Mouse (Mus musculus): ENCODE data around the gene Hebp2. TPM values are rescaled to one million over a fixed set of nuclear protein-coding genes. Genes with fewer than 3 reads are reported as not detected.

Gene Hebp2
- polyA plus RNA-seq (2012; rRNA removed) (8.2 and 11.7 TPM in 2 replicates), polyA plus RNA-seq (2014; fragmentation: Nextera tagmentation; extraction: Ambion mirVana) (37.0 and 38.4 TPM in 2 replicates)

- Histone ChIP-seq H3K27ac (replicated peaks; ENCODE audit: low read depth, low read length) (0 out of 2 replicates have a peak within 1 kb of the TSS, but pooled peaks have one; percentile 40), H3K27me3 (ENCODE audit: control insufficient read depth, insufficient read depth, low read length) (no peaks in the 10 kb centered on the region), H3K4me3 (replicated peaks; ENCODE audit: low read length) (peak within 1 kb of the TSS; percentile 58), H3K4me1 (ENCODE audit: control insufficient read depth, insufficient read depth, low read length) (no peaks in the 10 kb centered on the region), H3K9ac (ENCODE audit: low read depth, low read length, severe bottlenecking) (peak within 1 kb of the TSS; percentile 71), H3K9me3 (ENCODE audit: control insufficient read depth, low read length) (no peaks in the 10 kb centered on the region), H3K4me2 (replicated peaks; ENCODE audit: low read depth, low read length, severe bottlenecking) (peak within 1 kb of the TSS; percentile 81), H3K36me3 (ENCODE audit: control insufficient read depth, insufficient read depth, low read length) (no peaks in the 10 kb centered on the region; the same call in 1 of the 2 replicates)
- DNase-seq (ENCODE audit: low spot score) (peak; percentile 59), ATAC-seq (ENCODE audit: low FRiP score, low read depth) (peak; percentile 92)
- WGBS, result 4% methylated on average over 21 of the region's 22 CpGs
- no peak for TF ChIP-seq POLR2A (IDR thresholded peaks at IDR 0.05; ENCODE audit: borderline replicate concordance, extremely low read depth, insufficient read depth, insufficient read length)
These were observed at the start of gene Hebp2 for GRCm38 (mm10) chr10:18545813-18546235. Gene Hebp2, minus strand, starts transcription at chr10:18546076.

GRCm38 (mm10) chr10:18589455-18589854 is 43.6 kb upstream of the Hebp2 start:
- no peak overlapping the region for H3K27ac ChIP-seq (replicated peaks; ENCODE audit: low read depth, low read length)
- no peaks in the 10 kb centered on the region for H3K9me3 ChIP-seq (ENCODE audit: control insufficient read depth, low read length)
- 87% methylated on average over 5 of the region's 5 CpGs for WGBS
- H3K4me2 ChIP-seq (replicated peaks; ENCODE audit: low read depth, low read length, severe bottlenecking), result no peak overlapping the region
- no peak for TF ChIP-seq POLR2A (IDR thresholded peaks at IDR 0.05; ENCODE audit: borderline replicate concordance, extremely low read depth, insufficient read depth, insufficient read length)
- DNase-seq (ENCODE audit: low spot score) (no peak), ATAC-seq (ENCODE audit: low FRiP score, low read depth) (no peak)
- H3K36me3 ChIP-seq (ENCODE audit: control insufficient read depth, insufficient read depth, low read length), result no peaks in the 10 kb centered on the region
- no peak overlapping the region for H3K4me3 ChIP-seq (replicated peaks; ENCODE audit: low read length)
- H3K4me1 ChIP-seq (ENCODE audit: control insufficient read depth, insufficient read depth, low read length), result no peaks in the 10 kb centered on the region
- H3K9ac ChIP-seq (ENCODE audit: low read depth, low read length, severe bottlenecking), result no peak overlapping the region
- no peaks in the 10 kb centered on the region for H3K27me3 ChIP-seq (ENCODE audit: control insufficient read depth, insufficient read depth, low read length)

- DNase-seq (ENCODE audit: low spot score), result no peak
- TF ChIP-seq POLR2A (IDR thresholded peaks at IDR 0.05; ENCODE audit: borderline replicate concordance, extremely low read depth, insufficient read depth, insufficient read length), result no peak
- Histone ChIP-seq H3K27me3 (ENCODE audit: control insufficient read depth, insufficient read depth, low read length) (no peaks in the 10 kb centered on the region), H3K36me3 (ENCODE audit: control insufficient read depth, insufficient read depth, low read length) (no peaks in the 10 kb centered on the region), H3K27ac (replicated peaks; ENCODE audit: low read depth, low read length) (no peak overlapping the region), H3K4me3 (replicated peaks; ENCODE audit: low read length) (no peak overlapping the region), H3K4me1 (ENCODE audit: control insufficient read depth, insufficient read depth, low read length) (no peaks in the 10 kb centered on the region), H3K9ac (ENCODE audit: low read depth, low read length, severe bottlenecking) (no peak overlapping the region), H3K4me2 (replicated peaks; ENCODE audit: low read depth, low read length, severe bottlenecking) (no peak overlapping the region), H3K9me3 (ENCODE audit: control insufficient read depth, low read length) (no peaks in the 10 kb centered on the region)
- no peak for ATAC-seq (ENCODE audit: low FRiP score, low read depth)
- 43% methylated on average over 7 of the region's 7 CpGs for WGBS
These were observed 38.3 kb upstream of the Hebp2 start for GRCm38 (mm10) chr10:18584188-18584587.

GRCm38 (mm10) chr10:18572581-18572980 is 26.7 kb upstream of the Hebp2 start:
- 54% methylated on average over 2 of the region's 2 CpGs for WGBS
- Histone ChIP-seq H3K4me3 (replicated peaks; ENCODE audit: low read length) (no peak overlapping the region), H3K36me3 (ENCODE audit: control insufficient read depth, insufficient read depth, low read length) (no peaks in the 10 kb centered on the region), H3K4me1 (ENCODE audit: control insufficient read depth, insufficient read depth, low read length) (no peaks in the 10 kb centered on the region), H3K4me2 (replicated peaks; ENCODE audit: low read depth, low read length, severe bottlenecking) (no peak overlapping the region), H3K9ac (ENCODE audit: low read depth, low read length, severe bottlenecking) (no peak overlapping the region), H3K9me3 (ENCODE audit: control insufficient read depth, low read length) (peaks cover 5% of the 10 kb centered on the region; the same call in 1 of the 2 replicates), H3K27ac (replicated peaks; ENCODE audit: low read depth, low read length) (no peak overlapping the region), H3K27me3 (ENCODE audit: control insufficient read depth, insufficient read depth, low read length) (no peaks in the 10 kb centered on the region)
- TF ChIP-seq POLR2A (IDR thresholded peaks at IDR 0.05; ENCODE audit: borderline replicate concordance, extremely low read depth, insufficient read depth, insufficient read length), result no peak
- ATAC-seq (ENCODE audit: low FRiP score, low read depth), result no peak
- DNase-seq (ENCODE audit: low spot score), result no peak

- Histone ChIP-seq H3K27ac (replicated peaks; ENCODE audit: low read depth, low read length) (no peak overlapping the region), H3K4me1 (ENCODE audit: control insufficient read depth, insufficient read depth, low read length) (no peaks in the 10 kb centered on the region), H3K27me3 (ENCODE audit: control insufficient read depth, insufficient read depth, low read length) (no peaks in the 10 kb centered on the region), H3K4me2 (replicated peaks; ENCODE audit: low read depth, low read length, severe bottlenecking) (no peak overlapping the region), H3K4me3 (replicated peaks; ENCODE audit: low read length) (no peak overlapping the region), H3K9me3 (ENCODE audit: control insufficient read depth, low read length) (no peaks in the 10 kb centered on the region), H3K9ac (ENCODE audit: low read depth, low read length, severe bottlenecking) (no peak overlapping the region), H3K36me3 (ENCODE audit: control insufficient read depth, insufficient read depth, low read length) (no peaks in the 10 kb centered on the region)
- TF ChIP-seq POLR2A (IDR thresholded peaks at IDR 0.05; ENCODE audit: borderline replicate concordance, extremely low read depth, insufficient read depth, insufficient read length), result no peak
- ATAC-seq (ENCODE audit: low FRiP score, low read depth), result 0 out of 2 replicates have a peak, but pooled peaks have one; percentile 44
- 4% methylated on average over 4 of the region's 4 CpGs for WGBS
- peak; percentile 36 for DNase-seq (ENCODE audit: low spot score)
These were observed 17.1 kb upstream of the Hebp2 start for GRCm38 (mm10) chr10:18562940-18563339.

All from limb, embryonic 14.5 days (tissue).